Mouse (Mus musculus): ENCODE results near the gene Nelfa.

- TF ChIP-seq CTCF (IDR thresholded peaks at IDR 0.05; ENCODE audit: borderline replicate concordance, insufficient read depth, low read length) (no peak), POLR2A (IDR thresholded peaks at IDR 0.05; ENCODE audit: low read depth, low read length) (no peak)
These were observed 60.7 kb downstream of the Nelfa start for GRCm38 (mm10) chr5:33875472-33875871.

All from embryonic fibroblast, embryonic 13.5 days (primary cell).